Mouse (Mus musculus) spleen, adult 2 months (tissue): ENCODE results near the gene Gen1.

Experiments
- CTCF ChIP-seq: fragments of 200-500 bp; IDR thresholded peaks from 2 replicates; pipeline ENCODE4 v1.5.1; 2011; ENCODE audit warnings: mild to moderate bottlenecking, inconsistent platforms; ENCODE audit not compliant: insufficient read depth, insufficient read length, insufficient replicate concordance; ENCODE audit errors: extremely low read depth
- POLR2A ChIP-seq: fragments of 200-500 bp; IDR thresholded peaks from 2 replicates; pipeline ENCODE4 v1.6.1; 2011; ENCODE audit warnings: low read depth, low read length, inconsistent platforms

- no peak for TF ChIP-seq CTCF
- no peak for TF ChIP-seq POLR2A
Measured at GRCm38 (mm10) chr12:11272568-11272967, 7.0 kb upstream of the Gen1 start.
